Mouse (Mus musculus): ENCODE measurements around the gene Artn.

Gene Artn

GRCm38 (mm10) chr4:117889471-117889870 lies 40.1 kb downstream of the Artn start:
- no peak for DNase-seq (ENCODE audit: low spot score)

DNA sequence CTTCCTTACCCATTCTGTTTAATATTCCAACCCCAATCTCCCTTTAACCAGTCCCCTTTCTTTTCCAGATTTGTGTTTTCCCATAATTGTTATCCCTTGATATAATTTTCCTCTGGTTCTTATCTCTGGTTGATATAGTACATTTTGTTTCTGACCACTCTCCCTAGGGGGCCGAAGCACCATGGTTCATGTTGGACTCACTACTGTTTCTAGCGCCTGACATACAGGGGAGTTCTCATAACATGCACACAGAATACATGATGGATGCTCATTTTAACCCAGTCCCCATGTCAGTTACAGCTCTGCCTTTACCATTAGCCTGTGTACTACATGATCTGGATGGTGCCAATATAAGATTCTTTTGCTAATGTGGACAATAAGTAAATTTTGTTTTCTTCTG lies 41.6 kb downstream of the Artn start:
- DNase-seq (ENCODE audit: low spot score), result no peak

- DNase-seq (ENCODE audit: low spot score), result peak; percentile 92
These were observed 42.4 kb downstream of the Artn start, which contains the start of gene Atp6v0b for GRCm38 (mm10) chr4:117887133-117887532. TSS of gene Atp6v0b (minus strand) at chr4:117887333.

DNA sequence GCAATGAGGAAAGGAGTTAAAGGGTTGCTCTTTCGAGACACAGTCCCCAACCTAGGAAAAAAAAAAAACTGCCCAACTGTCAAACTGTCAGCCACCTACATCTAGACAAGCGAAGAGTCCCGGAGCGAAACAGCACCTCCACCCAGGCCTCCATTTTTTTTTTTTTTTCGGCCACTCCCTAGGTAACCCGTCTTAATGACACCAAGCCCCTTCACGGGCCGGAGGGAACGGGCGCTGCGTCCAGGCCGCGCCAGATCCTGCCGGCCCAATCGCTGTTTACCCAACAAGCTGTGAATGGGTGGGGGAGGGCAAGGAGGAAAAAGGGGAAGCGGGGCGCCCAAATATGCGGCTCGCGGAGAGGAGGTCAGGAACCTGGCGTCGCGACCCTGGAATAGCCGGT lies 42.9 kb downstream of the Artn start:
- DNase-seq (ENCODE audit: low spot score), result peak; percentile 9

DNA sequence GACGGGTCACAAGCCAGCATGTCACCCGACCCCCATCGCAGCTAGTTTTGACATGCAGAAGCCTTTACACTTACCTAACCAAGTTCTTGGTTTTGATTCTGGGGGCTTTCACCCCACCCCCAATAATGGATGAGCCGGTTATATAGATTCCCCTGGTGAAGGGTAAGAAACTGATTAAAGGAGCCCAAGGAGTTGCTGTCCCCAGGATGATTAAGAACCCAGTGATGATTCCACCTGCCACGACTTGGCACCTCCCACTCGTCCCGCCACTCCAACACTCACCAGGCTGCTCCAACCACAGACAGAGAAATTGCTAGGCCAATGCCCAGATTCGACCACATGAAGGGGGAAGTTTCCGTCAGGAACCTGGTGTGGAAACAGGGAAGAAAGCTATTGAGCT lies 43.6 kb downstream of the Artn start:
- DNase-seq (ENCODE audit: low spot score), result no peak

DNA sequence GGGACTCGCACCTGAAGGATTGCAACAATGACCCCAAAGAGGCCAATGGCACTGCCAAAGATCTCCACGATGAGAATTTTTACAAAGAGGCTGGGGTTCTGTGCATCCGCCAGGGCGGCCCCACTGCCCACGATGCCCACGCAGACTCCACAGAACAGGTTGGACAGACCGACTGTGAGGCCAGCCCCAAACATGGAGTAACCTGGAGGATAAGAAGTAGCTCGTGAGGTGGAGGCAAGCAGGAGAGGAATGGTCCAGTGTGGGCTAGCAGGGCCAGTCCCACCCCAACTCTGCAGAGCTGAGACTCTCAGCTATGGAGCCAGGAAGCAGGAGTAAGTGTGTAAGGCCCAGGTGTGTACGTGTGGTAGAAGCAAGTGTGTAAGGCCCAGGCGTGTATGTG lies 44.5 kb downstream of the Artn start:
- no peak for DNase-seq (ENCODE audit: low spot score)

- no peak for DNase-seq (ENCODE audit: low spot score)
These were observed 45.4 kb downstream of the Artn start for GRCm38 (mm10) chr4:117884146-117884545.

GRCm38 (mm10) chr4:117882701-117883691 lies 46.6 kb downstream of the Artn start, which contains the start of gene B4galt2:
TSS of gene B4galt2 (minus strand) at chr4:117883487.
- DNase-seq (ENCODE audit: low spot score), result peak; percentile 73

- no peak for DNase-seq (ENCODE audit: low spot score)
These were observed 50.9 kb downstream of the Artn start for GRCm38 (mm10) chr4:117878703-117879102.

DNA sequence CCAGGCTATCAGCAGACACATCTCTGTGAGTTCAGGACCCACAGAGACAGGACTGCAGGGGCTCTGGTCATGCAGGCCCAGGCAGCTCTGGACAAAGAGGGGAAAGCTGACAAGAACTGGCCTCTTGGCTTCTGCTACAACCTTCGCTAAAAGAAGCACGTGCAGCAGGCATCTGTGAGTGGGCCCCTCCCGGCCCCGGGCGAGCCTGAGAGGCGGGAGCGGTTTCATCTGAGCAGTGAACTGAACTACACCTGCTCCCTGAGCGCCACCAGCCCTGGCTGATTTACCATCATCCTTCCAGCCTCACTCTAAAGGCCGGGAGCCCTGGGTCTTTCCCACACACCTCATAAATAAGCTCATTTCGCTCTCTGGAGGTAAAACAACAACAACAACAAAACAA lies 51.3 kb downstream of the Artn start:
- no peak for DNase-seq (ENCODE audit: low spot score)

Data from embryo, embryonic 10.5 days (tissue).